Mouse (Mus musculus) adrenal gland, adult (tissue): ENCODE data around the gene Ldlrad3.
A peak's percentile ranks its signal among the peaks of the same experiment; 100 is the strongest.

Experiments used
- DNase-seq, 2 experiments: peaks; one replicate each; pipeline ENCODE4 v3.0.0; 2022 to 2023; ENCODE audit warnings: low spot score in 1 of 2; ENCODE audit not compliant: inconsistent age in 2 of 2

Ldlrad3 gene

GRCm38 (mm10) chr2:102190956-102191355 is 4.8 kb upstream of the Ldlrad3 start:
- no peak for DNase-seq

GRCm38 (mm10) chr2:102185069-102185950 is 875 bp downstream of the Ldlrad3 start:
- no peak for DNase-seq

GRCm38 (mm10) chr2:102183720-102184480 is 2.3 kb downstream of the Ldlrad3 start:
- DNase-seq, result no peak

- DNase-seq, result no peak
Measured at GRCm38 (mm10) chr2:102181459-102181858, 4.7 kb downstream of the Ldlrad3 start.

- DNase-seq, result no peak
Measured at GRCm38 (mm10) chr2:102176434-102176772, 9.8 kb downstream of the Ldlrad3 start.

- no peak for DNase-seq
Measured at GRCm38 (mm10) chr2:102175741-102176433, 10.3 kb downstream of the Ldlrad3 start.

GRCm38 (mm10) chr2:102172458-102172857 is 13.7 kb downstream of the Ldlrad3 start:
- DNase-seq, result no peak

GRCm38 (mm10) chr2:102166550-102167325 is 19.4 kb downstream of the Ldlrad3 start:
- peak; percentile 56 to 86 for DNase-seq

GRCm38 (mm10) chr2:102163106-102163505 is 23.1 kb downstream of the Ldlrad3 start:
- DNase-seq, result no peak

- no peak for DNase-seq
Measured at GRCm38 (mm10) chr2:102157555-102157954, 28.6 kb downstream of the Ldlrad3 start.

GRCm38 (mm10) chr2:102157010-102157409 is 29.2 kb downstream of the Ldlrad3 start:
- DNase-seq, result no peak

- DNase-seq, result no peak
Measured at GRCm38 (mm10) chr2:102156460-102156859, 29.7 kb downstream of the Ldlrad3 start.

- no peak for DNase-seq
Measured at GRCm38 (mm10) chr2:102155306-102156015, 30.7 kb downstream of the Ldlrad3 start.

GRCm38 (mm10) chr2:102154771-102155211 is 31.4 kb downstream of the Ldlrad3 start:
- peak in 1 of 2 experiments; percentile 43 for DNase-seq

GRCm38 (mm10) chr2:102154328-102154727 is 31.9 kb downstream of the Ldlrad3 start:
- DNase-seq, result no peak

GRCm38 (mm10) chr2:102153516-102153915 is 32.7 kb downstream of the Ldlrad3 start:
- no peak for DNase-seq

- DNase-seq, result no peak
Measured at GRCm38 (mm10) chr2:102152851-102153250, 33.3 kb downstream of the Ldlrad3 start.

GRCm38 (mm10) chr2:102149058-102149457 is 37.1 kb downstream of the Ldlrad3 start:
- no peak for DNase-seq

GRCm38 (mm10) chr2:102148093-102148492 is 38.1 kb downstream of the Ldlrad3 start:
- no peak for DNase-seq

GRCm38 (mm10) chr2:102147561-102147960 is 38.6 kb downstream of the Ldlrad3 start:
- no peak for DNase-seq
